8 mouse cellular contexts compared by ENCODE assay signal in the genomic region with DNA sequence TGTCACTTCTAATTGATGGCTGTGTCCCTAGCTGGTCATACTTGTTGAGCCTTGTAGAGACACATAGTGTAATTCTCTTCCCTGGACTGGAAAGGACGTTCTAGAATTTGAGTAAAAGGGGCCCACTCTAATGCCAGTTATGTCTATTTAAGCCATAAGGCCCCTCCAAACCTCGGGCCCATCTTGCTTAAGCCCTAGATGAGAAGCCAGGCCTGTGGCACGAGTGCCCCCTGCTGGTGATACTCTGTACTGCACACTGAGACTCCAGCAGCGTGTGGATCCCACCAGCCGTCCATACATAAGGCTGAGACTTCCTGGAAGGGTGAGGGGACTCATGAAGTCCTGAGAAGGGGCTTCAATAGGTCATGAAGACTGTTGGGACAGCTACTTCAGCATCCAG. TPM values are rescaled to one million over a fixed set of nuclear protein-coding genes. Genes with fewer than 3 reads are reported as not detected.
DNase-seq lines count a peak whose midpoint lies in the region; ATAC-seq lines count a peak whose summit lies in the region.

No protein-coding gene starts in this region.

- H3K4me3 ChIP-seq in intestine, embryonic 14.5 days (ENCODE audit: low read depth, low read length), result no peak overlapping the region
- no peak overlapping the region for H3K4me3 ChIP-seq in intestine, embryonic 15.5 days (replicated peaks)
- no peak overlapping the region for H3K4me3 ChIP-seq in hindbrain, embryonic 16.5 days (ENCODE audit: low read length)
- H3K4me3 ChIP-seq in midbrain, embryonic 15.5 days, result no peak overlapping the region

- H3K4me2 ChIP-seq in intestine, embryonic 14.5 days (ENCODE audit: low read length), result no peak overlapping the region
- no peak overlapping the region for H3K4me2 ChIP-seq in intestine, embryonic 15.5 days (replicated peaks)
- H3K4me2 ChIP-seq in hindbrain, embryonic 16.5 days (ENCODE audit: low read length), result no peak overlapping the region
- H3K4me2 ChIP-seq in midbrain, embryonic 15.5 days, result no peak overlapping the region

- H3K36me3 ChIP-seq in intestine, embryonic 14.5 days (ENCODE audit: control insufficient read depth, insufficient read depth, low read length), result no peaks in the 10 kb centered on the region
- no peaks in the 10 kb centered on the region for H3K36me3 ChIP-seq in intestine, embryonic 15.5 days
- no peaks in the 10 kb centered on the region for H3K36me3 ChIP-seq in hindbrain, embryonic 16.5 days (ENCODE audit: control insufficient read depth, insufficient read depth, low read length)
- H3K36me3 ChIP-seq in midbrain, embryonic 15.5 days (replicated peaks), result no peaks in the 10 kb centered on the region

- no peaks in the 10 kb centered on the region for H3K27me3 ChIP-seq in intestine, embryonic 14.5 days (replicated peaks; ENCODE audit: control insufficient read depth, insufficient read depth, low read length)
- 0 out of 2 replicates have a peak, but pooled peaks cover 3% of the 10 kb centered on the region for H3K27me3 ChIP-seq in intestine, embryonic 15.5 days (replicated peaks)
- no peaks in the 10 kb centered on the region for H3K27me3 ChIP-seq in hindbrain, embryonic 16.5 days (replicated peaks; ENCODE audit: control insufficient read depth, insufficient read depth, low read length)
- no peaks in the 10 kb centered on the region for H3K27me3 ChIP-seq in midbrain, embryonic 15.5 days (replicated peaks)

- intact Hi-C loops in left cerebral cortex, postnatal 25 days (cut with DNase I), result loop anchor here (1.0 kb wide), 2 partner anchors 121 to 157 kb away; no protein-coding TSS in a partner anchor

- WGBS in intestine, embryonic 14.5 days, result 4% methylated on average over 5 of the region's 5 CpGs
- WGBS in intestine, embryonic 15.5 days, result 7% methylated on average over 5 of the region's 5 CpGs
- 2% methylated on average over 5 of the region's 5 CpGs for WGBS in hindbrain, embryonic 16.5 days
- 6% methylated on average over 5 of the region's 5 CpGs for WGBS in midbrain, embryonic 15.5 days

- H3K9ac ChIP-seq in intestine, embryonic 14.5 days (ENCODE audit: low read length), result no peak overlapping the region
- no peak overlapping the region for H3K9ac ChIP-seq in intestine, embryonic 15.5 days
- no peak overlapping the region for H3K9ac ChIP-seq in hindbrain, embryonic 16.5 days (ENCODE audit: low read depth, low read length)
- no peak overlapping the region for H3K9ac ChIP-seq in midbrain, embryonic 15.5 days

- H3K9me3 ChIP-seq in intestine, embryonic 14.5 days (ENCODE audit: control insufficient read depth, low read length), result no peaks in the 10 kb centered on the region
- no peaks in the 10 kb centered on the region for H3K9me3 ChIP-seq in intestine, embryonic 15.5 days
- no peaks in the 10 kb centered on the region for H3K9me3 ChIP-seq in hindbrain, embryonic 16.5 days (ENCODE audit: control insufficient read depth, low read length)
- no peaks in the 10 kb centered on the region for H3K9me3 ChIP-seq in midbrain, embryonic 15.5 days

- DNase-seq in intestine, embryonic 14.5 days (ENCODE audit: low spot score), result peak; percentile 96
- DNase-seq in cerebellum, adult 8-10 months, result peak; percentile 48
- DNase-seq in left cerebral cortex, postnatal 25 days (ENCODE audit: low spot score in 2 of 2), result peak; percentile 84 to 85
- DNase-seq in spleen, adult 18-20 months, result peak; percentile 44 to 80

- H3K27ac ChIP-seq in intestine, embryonic 14.5 days (ENCODE audit: low read depth), result no peak overlapping the region
- H3K27ac ChIP-seq in intestine, embryonic 15.5 days, result no peak overlapping the region
- H3K27ac ChIP-seq in hindbrain, embryonic 16.5 days (ENCODE audit: low read depth, low read length), result no peak overlapping the region
- no peak overlapping the region for H3K27ac ChIP-seq in midbrain, embryonic 15.5 days

- no peak for ATAC-seq in intestine, embryonic 14.5 days (replicated peaks; ENCODE audit: low FRiP score, low TSS enrichment, low read depth)
- ATAC-seq in intestine, embryonic 15.5 days, result no peak
- peak; percentile 73; the same call in 1 of the 2 replicates for ATAC-seq in frontal cortex, adult (ENCODE audit: low TSS enrichment)
- peak; percentile 72; the same call in 1 of the 2 replicates for ATAC-seq in hindbrain, embryonic 16.5 days
- ATAC-seq in midbrain, embryonic 15.5 days (replicated peaks), result 0 out of 2 replicates have a peak, but pooled peaks have one; percentile 58

- no peaks in the 10 kb centered on the region for H3K4me1 ChIP-seq in intestine, embryonic 14.5 days (replicated peaks; ENCODE audit: control insufficient read depth, insufficient read depth, low read length)
- H3K4me1 ChIP-seq in intestine, embryonic 15.5 days (replicated peaks), result no peaks in the 10 kb centered on the region
- H3K4me1 ChIP-seq in hindbrain, embryonic 16.5 days (ENCODE audit: control insufficient read depth, insufficient read depth, low read depth, low read length), result no peaks in the 10 kb centered on the region
- H3K4me1 ChIP-seq in midbrain, embryonic 15.5 days, result 0 out of 2 replicates have a peak, but pooled peaks cover 2% of the 10 kb centered on the region

RNA-seq across cellular contexts. Expression of a gene that starts 25.6 kb away (rescaled TPM):
- polyA plus RNA-seq in intestine, embryonic 14.5 days (2014; fragmentation: Nextera tagmentation; extraction: Ambion mirVana), result 0.03 TPM in 1 of 2 replicates, not detected in the other
- 0.08 and 0.29 TPM in 2 replicates for polyA plus RNA-seq in intestine, embryonic 15.5 days (2015; fragmentation: Nextera tagmentation; extraction: Ambion mirVana)
- 11.6 and 13.3 TPM in 2 replicates for polyA plus RNA-seq in hindbrain, embryonic 16.5 days (2015; fragmentation: Nextera tagmentation; extraction: Ambion mirVana)
- total RNA-seq in left cerebral cortex, postnatal 25 days (2021), result 100 to 1,000 TPM; 137 to 153 TPM
- 10.1 and 11.1 TPM in 2 replicates for polyA plus RNA-seq in midbrain, embryonic 15.5 days (2015; fragmentation: Nextera tagmentation; extraction: Ambion mirVana)

RNA-seq across cellular contexts. Expression of a gene that starts 29.1 kb away (rescaled TPM):
- polyA plus RNA-seq in intestine, embryonic 14.5 days (2014; fragmentation: Nextera tagmentation; extraction: Ambion mirVana), result 18.4 and 19.1 TPM in 2 replicates
- polyA plus RNA-seq in intestine, embryonic 15.5 days (2015; fragmentation: Nextera tagmentation; extraction: Ambion mirVana), result 19.7 and 20.4 TPM in 2 replicates
- polyA plus RNA-seq in hindbrain, embryonic 16.5 days (2015; fragmentation: Nextera tagmentation; extraction: Ambion mirVana), result 19.7 and 20.1 TPM in 2 replicates
- total RNA-seq in left cerebral cortex, postnatal 25 days (2021), result 1 to 10 TPM; 6.0 to 6.1 TPM
- 27.1 and 30.1 TPM in 2 replicates for polyA plus RNA-seq in midbrain, embryonic 15.5 days (2015; fragmentation: Nextera tagmentation; extraction: Ambion mirVana)

RNA-seq across cellular contexts. Expression of a gene that starts 58.6 kb away (rescaled TPM):
- polyA plus RNA-seq in intestine, embryonic 14.5 days (2014; fragmentation: Nextera tagmentation; extraction: Ambion mirVana), result 7.3 and 8.6 TPM in 2 replicates
- polyA plus RNA-seq in intestine, embryonic 15.5 days (2015; fragmentation: Nextera tagmentation; extraction: Ambion mirVana), result 6.9 and 7.3 TPM in 2 replicates
- 2.5 and 2.8 TPM in 2 replicates for polyA plus RNA-seq in hindbrain, embryonic 16.5 days (2015; fragmentation: Nextera tagmentation; extraction: Ambion mirVana)
- total RNA-seq in left cerebral cortex, postnatal 25 days (2021), result 1 to 10 TPM; 3.9 to 4.2 TPM
- 2.1 and 2.3 TPM in 2 replicates for polyA plus RNA-seq in midbrain, embryonic 15.5 days (2015; fragmentation: Nextera tagmentation; extraction: Ambion mirVana)

Comparison
In these comparisons a context has a peak if more than half of its experiments do, and no peak if none do; other contexts are left out.
1. ATAC-seq: peak in frontal cortex, adult (single experiment), hindbrain, embryonic 16.5 days (single experiment) and midbrain, embryonic 15.5 days (single experiment); none in intestine, embryonic 14.5 days (single experiment) and intestine, embryonic 15.5 days (single experiment).
2. Peak in every context shown above with its lines, with median percentiles within 50 percentile points of each other: DNase-seq.